Mouse (Mus musculus): ENCODE results near the gene Slc27a5.

Slc27a5 gene

GRCm38 (mm10) chr7:12998053-12998452 is at the start of gene Slc27a5:
Gene Slc27a5 (minus strand): TSS chr7:12998192.
- DNase-seq, result no peak

- peak; percentile 75 for DNase-seq
These were observed 48.1 kb upstream of the Slc27a5 start for GRCm38 (mm10) chr7:13046084-13046483.

- no peak for DNase-seq
These were observed 46.2 kb upstream of the Slc27a5 start for GRCm38 (mm10) chr7:13044254-13044625.

GRCm38 (mm10) chr7:13043445-13044253 is 45.7 kb upstream of the Slc27a5 start:
- peak; percentile 44 for DNase-seq

GRCm38 (mm10) chr7:13043120-13043444 is 45.1 kb upstream of the Slc27a5 start:
- DNase-seq, result no peak

- no peak for DNase-seq
These were observed 44.5 kb upstream of the Slc27a5 start for GRCm38 (mm10) chr7:13042511-13042910.

- no peak for DNase-seq
These were observed 43.3 kb upstream of the Slc27a5 start for GRCm38 (mm10) chr7:13041256-13041655.

- DNase-seq, result no peak
These were observed 41.2 kb upstream of the Slc27a5 start for GRCm38 (mm10) chr7:13039181-13039580.

- DNase-seq, result no peak
These were observed 40.7 kb upstream of the Slc27a5 start for GRCm38 (mm10) chr7:13038621-13039169.

GRCm38 (mm10) chr7:13037901-13038555 is 40.0 kb upstream of the Slc27a5 start, which contains the start of gene Ube2m:
Gene Ube2m (minus strand): TSS chr7:13038275.
- DNase-seq, result peak; percentile 100

- DNase-seq, result no peak
These were observed 39.4 kb upstream of the Slc27a5 start for GRCm38 (mm10) chr7:13037366-13037765.

GRCm38 (mm10) chr7:13036806-13037205 is 38.8 kb upstream of the Slc27a5 start:
- DNase-seq, result no peak

- DNase-seq, result peak; percentile 57
These were observed 37.3 kb upstream of the Slc27a5 start for GRCm38 (mm10) chr7:13035211-13035855.

- DNase-seq, result peak; percentile 98
These were observed 36.4 kb upstream of the Slc27a5 start, which contains the start of gene Chmp2a for GRCm38 (mm10) chr7:13034148-13034977. Gene Chmp2a (minus strand): TSS chr7:13034807.

- no peak for DNase-seq
These were observed 35.6 kb upstream of the Slc27a5 start for GRCm38 (mm10) chr7:13033451-13034147.

GRCm38 (mm10) chr7:13032541-13032940 is 34.5 kb upstream of the Slc27a5 start:
- DNase-seq, result no peak

- no peak for DNase-seq
These were observed 34.0 kb upstream of the Slc27a5 start for GRCm38 (mm10) chr7:13031983-13032382.

- DNase-seq, result peak; percentile 63
These were observed 33.1 kb upstream of the Slc27a5 start for GRCm38 (mm10) chr7:13031069-13031468.

GRCm38 (mm10) chr7:13028986-13029385 is 31.0 kb upstream of the Slc27a5 start:
- no peak for DNase-seq

- DNase-seq, result no peak
These were observed 27.6 kb upstream of the Slc27a5 start for GRCm38 (mm10) chr7:13025511-13026112.

GRCm38 (mm10) chr7:13024805-13025204 is 26.8 kb upstream of the Slc27a5 start:
- DNase-seq, result peak; percentile 93

Data from thymus, postnatal 4 days (tissue).